Mouse (Mus musculus) liver, embryonic 12.5 days (tissue): ENCODE results near the gene D17H6S53E. TPM values are rescaled to one million over a fixed set of nuclear protein-coding genes. Genes with fewer than 3 reads are reported as not detected.
A peak's percentile ranks its signal among the peaks of the same experiment; 100 is the strongest.

Experiments used
- ATAC-seq: fragments of 200-750 bp; cut with Nextera tagmentation; 2 replicates; pipeline ENCODE4 v1.8.0; 2017; ENCODE audit warnings: moderate number of reproducible peaks, mild to moderate bottlenecking, moderate library complexity
- H3K27ac ChIP-seq: fragments of 300-500 bp; sonication (generic); 2 replicates; pipeline ENCODE4 v1.5.1; 2016; ENCODE audit warnings: mild to moderate bottlenecking
- H3K27me3 ChIP-seq: fragments of 300-500 bp; sonication (generic); replicated peaks from 2 replicates; pipeline ENCODE4 v1.6.1; 2016; ENCODE audit warnings: mild to moderate bottlenecking, moderate library complexity
- H3K36me3 ChIP-seq: fragments of 300-500 bp; sonication (generic); 2 replicates; pipeline ENCODE4 v1.6.1; 2016; ENCODE audit warnings: mild to moderate bottlenecking, moderate library complexity
- H3K4me1 ChIP-seq: fragments of 300-500 bp; sonication (generic); 2 replicates; pipeline ENCODE4 v1.6.1; 2016
- H3K4me2 ChIP-seq: fragments of 300-500 bp; sonication (generic); 2 replicates; pipeline ENCODE4 v1.6.1; 2016; ENCODE audit warnings: mild to moderate bottlenecking, moderate library complexity
- H3K4me3 ChIP-seq: fragments of 300-500 bp; sonication (generic); 2 replicates; pipeline ENCODE4 v1.5.1; 2016; ENCODE audit warnings: mild to moderate bottlenecking, moderate library complexity
- H3K9ac ChIP-seq: fragments of 300-500 bp; sonication (generic); 2 replicates; pipeline ENCODE4 v1.6.1; 2016; ENCODE audit warnings: mild to moderate bottlenecking, moderate library complexity
- H3K9me3 ChIP-seq: fragments of 300-500 bp; sonication (generic); replicated peaks from 2 replicates; pipeline ENCODE4 v1.6.1; 2016; ENCODE audit warnings: mild to moderate bottlenecking, moderate library complexity
- WGBS: fragments of 180-500 bp; shearing (Covaris S2); methylation state at CpG from one replicate; pipeline ENCODE4 v1.1.7; 2016; ENCODE audit not compliant: insufficient replicate concordance; 5-methylcytosine and 5-hydroxymethylcytosine counted together
- polyA plus RNA-seq: library from polyadenylated mRNA; unstranded; fragments of >200 nt; fragmentation: Nextera tagmentation; extraction: Ambion mirVana; gene quantifications from 2 replicates; pipeline ENCODE4 v1.2.1, GENCODE M21; 2016

Gene D17H6S53E
- polyA plus RNA-seq, 1 experiment from 2014 or later, result 4.3 TPM

GRCm38 (mm10) chr17:35139269-35139668, 13.1 kb downstream of the D17H6S53E start:
- no peak overlapping the region for H3K4me3 ChIP-seq
- peaks cover 69% of the 10 kb centered on the region for H3K36me3 ChIP-seq
- no peaks in the 10 kb centered on the region for H3K27me3 ChIP-seq
- H3K9ac ChIP-seq, result no peak overlapping the region
- no peak overlapping the region for H3K27ac ChIP-seq
- no peaks in the 10 kb centered on the region for H3K9me3 ChIP-seq
- peaks cover 20% of the 10 kb centered on the region for H3K4me1 ChIP-seq
- H3K4me2 ChIP-seq, result no peak overlapping the region
- WGBS, result 87% methylated on average over 3 of the region's 3 CpGs
- ATAC-seq, result no peak

- no peak for ATAC-seq
- Histone ChIP-seq H3K27ac (no peak overlapping the region), H3K9me3 (no peaks in the 10 kb centered on the region), H3K4me3 (no peak overlapping the region), H3K36me3 (peaks cover 82% of the 10 kb centered on the region), H3K4me1 (peaks cover 17% of the 10 kb centered on the region), H3K4me2 (no peak overlapping the region), H3K27me3 (no peaks in the 10 kb centered on the region), H3K9ac (no peak overlapping the region)
- WGBS, result 79% methylated on average over 16 of the region's 16 CpGs
Measured at GRCm38 (mm10) chr17:35140490-35140996, 14.4 kb downstream of the D17H6S53E start.

- H3K4me3 ChIP-seq, result no peak overlapping the region
- H3K4me1 ChIP-seq, result peaks cover 7% of the 10 kb centered on the region
- H3K9me3 ChIP-seq, result no peaks in the 10 kb centered on the region
- no peak for ATAC-seq
- no peak overlapping the region for H3K27ac ChIP-seq
- no peak overlapping the region for H3K4me2 ChIP-seq
- H3K36me3 ChIP-seq, result peaks cover 96% of the 10 kb centered on the region
- WGBS, result 86% methylated on average over 6 of the region's 6 CpGs
- H3K27me3 ChIP-seq, result no peaks in the 10 kb centered on the region
- H3K9ac ChIP-seq, result no peak overlapping the region
Measured at GRCm38 (mm10) chr17:35141971-35142370, 15.8 kb downstream of the D17H6S53E start.

GRCm38 (mm10) chr17:35146139-35146538, 20.0 kb downstream of the D17H6S53E start:
- Histone ChIP-seq H3K27me3 (no peaks in the 10 kb centered on the region), H3K36me3 (peaks cover 99% of the 10 kb centered on the region), H3K4me1 (peaks cover 4% of the 10 kb centered on the region; the same call in 1 of the 2 replicates), H3K9me3 (no peaks in the 10 kb centered on the region), H3K4me2 (no peak overlapping the region), H3K27ac (peak overlapping the region; percentile 1; the same call in 1 of the 2 replicates), H3K9ac (no peak overlapping the region), H3K4me3 (no peak overlapping the region)
- 87% methylated on average over 5 of the region's 5 CpGs for WGBS
- no peak for ATAC-seq

GRCm38 (mm10) chr17:35147348-35147747, 21.2 kb downstream of the D17H6S53E start:
- ATAC-seq, result no peak
- 65% methylated on average over 3 of the region's 3 CpGs for WGBS
- Histone ChIP-seq H3K4me2 (no peak overlapping the region), H3K9ac (no peak overlapping the region), H3K9me3 (no peaks in the 10 kb centered on the region), H3K27ac (0 out of 2 replicates have a peak overlapping the region, but pooled peaks have one; percentile 13), H3K36me3 (peaks cover 99% of the 10 kb centered on the region), H3K4me1 (peaks cover 9% of the 10 kb centered on the region; the same call in 1 of the 2 replicates), H3K4me3 (no peak overlapping the region), H3K27me3 (no peaks in the 10 kb centered on the region)

GRCm38 (mm10) chr17:35147922-35148639, 21.9 kb downstream of the D17H6S53E start:
- H3K9ac ChIP-seq, result no peak overlapping the region
- no peak overlapping the region for H3K4me2 ChIP-seq
- H3K4me1 ChIP-seq, result peaks cover 9% of the 10 kb centered on the region; the same call in 1 of the 2 replicates
- 0 out of 2 replicates have a peak overlapping the region, but pooled peaks have one; percentile 7 for H3K27ac ChIP-seq
- no peaks in the 10 kb centered on the region for H3K9me3 ChIP-seq
- peaks cover 99% of the 10 kb centered on the region for H3K36me3 ChIP-seq
- WGBS, result 63% methylated on average over 5 of the region's 5 CpGs
- H3K4me3 ChIP-seq, result no peak overlapping the region
- ATAC-seq, result no peak
- no peaks in the 10 kb centered on the region for H3K27me3 ChIP-seq

- H3K27ac ChIP-seq, result no peak overlapping the region
- no peak overlapping the region for H3K4me2 ChIP-seq
- WGBS, result 90% methylated on average over 4 of the region's 4 CpGs
- H3K4me3 ChIP-seq, result no peak overlapping the region
- H3K4me1 ChIP-seq, result peaks cover 9% of the 10 kb centered on the region; the same call in 1 of the 2 replicates
- no peak for ATAC-seq
- no peaks in the 10 kb centered on the region for H3K27me3 ChIP-seq
- no peaks in the 10 kb centered on the region for H3K9me3 ChIP-seq
- H3K9ac ChIP-seq, result no peak overlapping the region
- peaks cover 99% of the 10 kb centered on the region for H3K36me3 ChIP-seq
Measured at GRCm38 (mm10) chr17:35152121-35152520, 25.9 kb downstream of the D17H6S53E start.

- ATAC-seq, result no peak
- Histone ChIP-seq H3K27me3 (no peaks in the 10 kb centered on the region), H3K9ac (no peak overlapping the region), H3K27ac (no peak overlapping the region), H3K36me3 (peaks cover 99% of the 10 kb centered on the region), H3K9me3 (no peaks in the 10 kb centered on the region), H3K4me3 (no peak overlapping the region), H3K4me2 (no peak overlapping the region), H3K4me1 (peaks cover 9% of the 10 kb centered on the region; the same call in 1 of the 2 replicates)
- WGBS, result 93% methylated on average over 9 of the region's 9 CpGs
Measured at GRCm38 (mm10) chr17:35153077-35153476, 26.9 kb downstream of the D17H6S53E start.

- H3K27ac ChIP-seq, result no peak overlapping the region
- H3K4me1 ChIP-seq, result peaks cover 9% of the 10 kb centered on the region; the same call in 1 of the 2 replicates
- H3K4me2 ChIP-seq, result no peak overlapping the region
- WGBS, result 86% methylated on average over 4 of the region's 4 CpGs
- no peak for ATAC-seq
- no peak overlapping the region for H3K9ac ChIP-seq
- peaks cover 99% of the 10 kb centered on the region for H3K36me3 ChIP-seq
- no peak overlapping the region for H3K4me3 ChIP-seq
- H3K27me3 ChIP-seq, result no peaks in the 10 kb centered on the region
- H3K9me3 ChIP-seq, result no peaks in the 10 kb centered on the region
Measured at GRCm38 (mm10) chr17:35153931-35154330, 27.8 kb downstream of the D17H6S53E start.

GRCm38 (mm10) chr17:35154616-35155015, 28.4 kb downstream of the D17H6S53E start:
- no peak for ATAC-seq

GRCm38 (mm10) chr17:35155451-35155850, 29.3 kb downstream of the D17H6S53E start:
- H3K9ac ChIP-seq, result no peak overlapping the region
- no peak overlapping the region for H3K4me2 ChIP-seq
- no peaks in the 10 kb centered on the region for H3K9me3 ChIP-seq
- no peak overlapping the region for H3K4me3 ChIP-seq
- H3K27me3 ChIP-seq, result no peaks in the 10 kb centered on the region
- 94% methylated on average over 12 of the region's 12 CpGs for WGBS
- peaks cover 5% of the 10 kb centered on the region; the same call in 1 of the 2 replicates for H3K4me1 ChIP-seq
- no peak overlapping the region for H3K27ac ChIP-seq
- no peak for ATAC-seq
- H3K36me3 ChIP-seq, result peaks cover 99% of the 10 kb centered on the region

More at GRCm38 (mm10) chr17:35154616-35155015, 28.4 kb downstream of the D17H6S53E start:
- no peak overlapping the region for H3K27ac ChIP-seq
- WGBS, result 90% methylated on average over 7 of the region's 7 CpGs
- H3K4me1 ChIP-seq, result peaks cover 5% of the 10 kb centered on the region; the same call in 1 of the 2 replicates
- H3K9ac ChIP-seq, result no peak overlapping the region
- no peaks in the 10 kb centered on the region for H3K9me3 ChIP-seq
- peaks cover 99% of the 10 kb centered on the region for H3K36me3 ChIP-seq
- H3K4me2 ChIP-seq, result no peak overlapping the region
- H3K27me3 ChIP-seq, result no peaks in the 10 kb centered on the region
- no peak overlapping the region for H3K4me3 ChIP-seq

GRCm38 (mm10) chr17:35156461-35157200, 30.5 kb downstream of the D17H6S53E start:
- no peak overlapping the region for H3K4me3 ChIP-seq
- peaks cover 6% of the 10 kb centered on the region; the same call in 1 of the 2 replicates for H3K4me1 ChIP-seq
- peaks cover 100% of the 10 kb centered on the region for H3K36me3 ChIP-seq
- no peak overlapping the region for H3K9ac ChIP-seq
- no peak for ATAC-seq
- no peaks in the 10 kb centered on the region for H3K9me3 ChIP-seq
- no peak overlapping the region for H3K4me2 ChIP-seq
- H3K27ac ChIP-seq, result no peak overlapping the region
- WGBS, result 86% methylated on average over 33 of the region's 33 CpGs
- H3K27me3 ChIP-seq, result no peaks in the 10 kb centered on the region
